Mouse (Mus musculus): Measurements from ENCODE around the gene Aldh3a2.
"Not testable (repeated sequence)": the region's sequence is repeated elsewhere in the genome, so short reads cannot be mapped to it uniquely, and the experiment has no call there.

The Aldh3a2 gene

GRCm38 (mm10) chr11:61266551-61267533 is at the start of gene Aldh3a2:
Gene Aldh3a2 (minus strand): TSS chr11:61267464.
- in situ Hi-C loops (cut with MboI; ENCODE audit: low sequenced_read_pairs), result no loop called here

- in situ Hi-C loops (cut with MboI; ENCODE audit: low sequenced_read_pairs), result no loop called here
Observed at GRCm38 (mm10) chr11:61316864-61317263, 49.6 kb upstream of the Aldh3a2 start.

GRCm38 (mm10) chr11:61310321-61310720 is 43.1 kb upstream of the Aldh3a2 start:
- in situ Hi-C loops (cut with MboI; ENCODE audit: low sequenced_read_pairs), result no loop called here

GRCm38 (mm10) chr11:61309831-61310230 is 42.6 kb upstream of the Aldh3a2 start:
- in situ Hi-C loops (cut with MboI; ENCODE audit: low sequenced_read_pairs), result no loop called here

- in situ Hi-C loops (cut with MboI; ENCODE audit: low sequenced_read_pairs), result no loop called here
Observed at GRCm38 (mm10) chr11:61307795-61308194, 40.5 kb upstream of the Aldh3a2 start.

- in situ Hi-C loops (cut with MboI; ENCODE audit: low sequenced_read_pairs), result no loop called here
Observed at GRCm38 (mm10) chr11:61305377-61305776, 38.1 kb upstream of the Aldh3a2 start.

GRCm38 (mm10) chr11:61304535-61304934 is 37.3 kb upstream of the Aldh3a2 start:
- in situ Hi-C loops (cut with MboI; ENCODE audit: low sequenced_read_pairs), result not testable (repeated sequence)

GRCm38 (mm10) chr11:61300716-61301392 is 33.6 kb upstream of the Aldh3a2 start:
- in situ Hi-C loops (cut with MboI; ENCODE audit: low sequenced_read_pairs), result no loop called here

GRCm38 (mm10) chr11:61300205-61300604 is 32.9 kb upstream of the Aldh3a2 start:
- in situ Hi-C loops (cut with MboI; ENCODE audit: low sequenced_read_pairs), result no loop called here

GRCm38 (mm10) chr11:61297901-61298300 is 30.6 kb upstream of the Aldh3a2 start:
- in situ Hi-C loops (cut with MboI; ENCODE audit: low sequenced_read_pairs), result no loop called here

GRCm38 (mm10) chr11:61297326-61297725 is 30.1 kb upstream of the Aldh3a2 start:
- in situ Hi-C loops (cut with MboI; ENCODE audit: low sequenced_read_pairs), result no loop called here

GRCm38 (mm10) chr11:61296556-61296955 is 29.3 kb upstream of the Aldh3a2 start:
- in situ Hi-C loops (cut with MboI; ENCODE audit: low sequenced_read_pairs), result no loop called here

GRCm38 (mm10) chr11:61295556-61295955 is 28.3 kb upstream of the Aldh3a2 start:
- in situ Hi-C loops (cut with MboI; ENCODE audit: low sequenced_read_pairs), result no loop called here

GRCm38 (mm10) chr11:61294431-61294830 is 27.2 kb upstream of the Aldh3a2 start:
- in situ Hi-C loops (cut with MboI; ENCODE audit: low sequenced_read_pairs), result no loop called here

GRCm38 (mm10) chr11:61293251-61293650 is 26.0 kb upstream of the Aldh3a2 start:
- in situ Hi-C loops (cut with MboI; ENCODE audit: low sequenced_read_pairs), result no loop called here

GRCm38 (mm10) chr11:61284323-61284722 is 17.1 kb upstream of the Aldh3a2 start:
- in situ Hi-C loops (cut with MboI; ENCODE audit: low sequenced_read_pairs), result no loop called here

- in situ Hi-C loops (cut with MboI; ENCODE audit: low sequenced_read_pairs), result no loop called here
Observed at GRCm38 (mm10) chr11:61283414-61284049, 16.3 kb upstream of the Aldh3a2 start.

GRCm38 (mm10) chr11:61278445-61279077 is 11.3 kb upstream of the Aldh3a2 start:
- in situ Hi-C loops (cut with MboI; ENCODE audit: low sequenced_read_pairs), result no loop called here

GRCm38 (mm10) chr11:61277937-61278336 is 10.7 kb upstream of the Aldh3a2 start:
- in situ Hi-C loops (cut with MboI; ENCODE audit: low sequenced_read_pairs), result no loop called here

GRCm38 (mm10) chr11:61276482-61276881 is 9.2 kb upstream of the Aldh3a2 start:
- in situ Hi-C loops (cut with MboI; ENCODE audit: low sequenced_read_pairs), result no loop called here

GRCm38 (mm10) chr11:61275106-61275505 is 7.8 kb upstream of the Aldh3a2 start:
- in situ Hi-C loops (cut with MboI; ENCODE audit: low sequenced_read_pairs), result no loop called here
